Mouse (Mus musculus) E14TG2a.4 (cell line): ENCODE data around the gene Ddx19a.

Experiments
- H3K27me3 ChIP-seq: 2 replicates; pipeline ENCODE4 v1.6.1; 2014; ENCODE audit warnings: low read length, control low read depth; ENCODE audit not compliant: insufficient read depth
- H3K36me3 ChIP-seq: 2 replicates; pipeline ENCODE4 v1.6.1; 2014; ENCODE audit warnings: low read length, control low read depth; ENCODE audit not compliant: insufficient read depth
- H3K4me1 ChIP-seq: replicated peaks from 2 replicates; pipeline ENCODE4 v1.6.1; 2014; ENCODE audit warnings: low read depth, low read length, control low read depth
- H3K4me3 ChIP-seq: replicated peaks from 2 replicates; pipeline ENCODE4 v1.5.1; 2014; ENCODE audit warnings: mild to moderate bottlenecking, low read length
- H3K9me3 ChIP-seq: 2 replicates; pipeline ENCODE4 v1.6.1; 2014; ENCODE audit warnings: low read length, control low read depth
- CTCF ChIP-seq: conservative IDR thresholded peaks from 2 replicates; pipeline ENCODE4 v1.5.1; 2014; ENCODE audit warnings: low read length
- NANOG ChIP-seq: IDR thresholded peaks from 2 replicates; pipeline ENCODE4 v1.6.1; 2014; ENCODE audit warnings: borderline replicate concordance, low read length, mixed read lengths
- POU5F1 ChIP-seq: IDR thresholded peaks from 2 replicates; pipeline ENCODE4 v1.6.1; 2014; ENCODE audit warnings: low read length, borderline replicate concordance

Gene Ddx19a

DNA sequence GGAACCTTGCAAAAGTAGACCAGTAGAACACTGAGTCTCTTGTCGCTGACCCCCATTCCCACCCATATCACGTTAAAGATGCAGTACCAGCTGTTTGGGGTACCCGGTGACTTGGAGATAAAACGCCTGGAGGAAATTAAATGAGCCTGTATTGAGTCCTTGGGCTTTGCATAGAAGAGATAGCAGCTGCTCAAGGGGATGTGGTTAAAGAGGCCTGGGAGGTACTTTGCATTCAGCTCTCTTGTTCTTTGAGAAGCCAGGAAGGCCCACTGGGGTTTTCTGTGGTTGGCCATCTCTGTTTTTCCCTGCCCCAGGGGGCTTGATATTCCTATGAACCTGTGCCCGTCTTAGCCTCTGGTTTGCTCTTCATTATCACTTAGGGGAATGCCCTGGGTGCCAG lies 68.5 kb downstream of the Ddx19a start:
- H3K4me1 ChIP-seq, result peaks cover 70% of the 10 kb centered on the region
- H3K27me3 ChIP-seq, result no peaks in the 10 kb centered on the region
- H3K9me3 ChIP-seq, result no peaks in the 10 kb centered on the region
- no peak overlapping the region for H3K4me3 ChIP-seq
- H3K36me3 ChIP-seq, result no peaks in the 10 kb centered on the region
- TF ChIP-seq POU5F1 (no peak), NANOG (no peak), CTCF (no peak)

GRCm38 (mm10) chr8:110928435-110928834 lies 69.2 kb downstream of the Ddx19a start:
- TF ChIP-seq POU5F1 (no peak), NANOG (no peak)
- Histone ChIP-seq H3K36me3 (no peaks in the 10 kb centered on the region), H3K9me3 (no peaks in the 10 kb centered on the region), H3K4me3 (no peak overlapping the region), H3K4me1 (peaks cover 76% of the 10 kb centered on the region), H3K27me3 (no peaks in the 10 kb centered on the region)

GRCm38 (mm10) chr8:110926690-110927089 lies 70.9 kb downstream of the Ddx19a start:
- Histone ChIP-seq H3K36me3 (no peaks in the 10 kb centered on the region), H3K9me3 (no peaks in the 10 kb centered on the region), H3K4me1 (peaks cover 83% of the 10 kb centered on the region), H3K27me3 (no peaks in the 10 kb centered on the region), H3K4me3 (no peak overlapping the region)
- TF ChIP-seq CTCF, result no peak

GRCm38 (mm10) chr8:110925691-110926140 lies 71.9 kb downstream of the Ddx19a start:
- H3K4me3 ChIP-seq, result no peak overlapping the region
- H3K9me3 ChIP-seq, result no peaks in the 10 kb centered on the region
- H3K36me3 ChIP-seq, result no peaks in the 10 kb centered on the region
- peaks cover 84% of the 10 kb centered on the region for H3K4me1 ChIP-seq
- no peaks in the 10 kb centered on the region for H3K27me3 ChIP-seq
- TF ChIP-seq CTCF (no peak), POU5F1 (no peak), NANOG (no peak)
